Mouse (Mus musculus) embryonic facial prominence, embryonic 14.5 days (tissue): ENCODE data around the gene Kif3a. TPM values are rescaled to one million over a fixed set of nuclear protein-coding genes. Genes with fewer than 3 reads are reported as not detected.

Experiments used
- ATAC-seq: fragments of 200-750 bp; cut with Nextera tagmentation; 2 replicates; pipeline ENCODE4 v1.8.0; 2017; ENCODE audit warnings: low read depth, moderate number of reproducible peaks, moderate TSS enrichment
- DNase-seq: peaks from one replicate; pipeline ENCODE4 v3.0.0-alpha.2; 2015; ENCODE audit warnings: low spot score
- H3K27ac ChIP-seq: fragments of 300-500 bp; sonication (generic); replicated peaks from 2 replicates; pipeline ENCODE4 v1.5.1; 2014; ENCODE audit warnings: low read depth, mild to moderate bottlenecking, low read length, moderate library complexity
- H3K27me3 ChIP-seq: fragments of 300-500 bp; sonication (generic); replicated peaks from 2 replicates; pipeline ENCODE4 v1.6.1; 2014; ENCODE audit warnings: low read length; ENCODE audit not compliant: control insufficient read depth, insufficient read depth
- H3K36me3 ChIP-seq: fragments of 300-500 bp; sonication (generic); 2 replicates; pipeline ENCODE4 v1.6.1; 2014; ENCODE audit warnings: low read length, mixed read lengths; ENCODE audit not compliant: control insufficient read depth, insufficient read depth
- H3K4me1 ChIP-seq: fragments of 300-500 bp; sonication (generic); 2 replicates; pipeline ENCODE4 v1.6.1; 2014; ENCODE audit warnings: antibody characterized with exemption, low read length; ENCODE audit not compliant: control insufficient read depth, insufficient read depth
- H3K4me2 ChIP-seq: fragments of 300-500 bp; sonication (generic); 2 replicates; pipeline ENCODE4 v1.6.1; 2014; ENCODE audit warnings: low read depth, mild to moderate bottlenecking, low read length, moderate library complexity, mixed read lengths
- H3K4me3 ChIP-seq: fragments of 300-500 bp; sonication (generic); 2 replicates; pipeline ENCODE4 v1.5.1; 2014; ENCODE audit warnings: low read depth, mild to moderate bottlenecking, low read length
- H3K9ac ChIP-seq: fragments of 300-500 bp; sonication (generic); 2 replicates; pipeline ENCODE4 v1.6.1; 2014; ENCODE audit warnings: low read depth, mild to moderate bottlenecking, low read length, moderate library complexity, mixed read lengths
- H3K9me3 ChIP-seq: fragments of 300-500 bp; sonication (generic); 2 replicates; pipeline ENCODE4 v1.6.1; 2016; ENCODE audit warnings: low read length; ENCODE audit not compliant: control insufficient read depth
- WGBS: fragments of 180-500 bp; shearing (Covaris S2); extraction: QIAGEN DNeasy Blood & Tissue Kit; methylation state at CpG from one replicate; pipeline ENCODE4 v1.1.7; 2014; 5-methylcytosine and 5-hydroxymethylcytosine counted together
- polyA plus RNA-seq: library from polyadenylated mRNA; unstranded; fragments of >200 nt; fragmentation: Nextera tagmentation; extraction: Ambion mirVana; gene quantifications from 2 replicates; pipeline ENCODE4 v1.2.1, GENCODE M21; 2014

Kif3a gene
- polyA plus RNA-seq, 1 experiment from 2014 or later = 77.0 TPM

DNA sequence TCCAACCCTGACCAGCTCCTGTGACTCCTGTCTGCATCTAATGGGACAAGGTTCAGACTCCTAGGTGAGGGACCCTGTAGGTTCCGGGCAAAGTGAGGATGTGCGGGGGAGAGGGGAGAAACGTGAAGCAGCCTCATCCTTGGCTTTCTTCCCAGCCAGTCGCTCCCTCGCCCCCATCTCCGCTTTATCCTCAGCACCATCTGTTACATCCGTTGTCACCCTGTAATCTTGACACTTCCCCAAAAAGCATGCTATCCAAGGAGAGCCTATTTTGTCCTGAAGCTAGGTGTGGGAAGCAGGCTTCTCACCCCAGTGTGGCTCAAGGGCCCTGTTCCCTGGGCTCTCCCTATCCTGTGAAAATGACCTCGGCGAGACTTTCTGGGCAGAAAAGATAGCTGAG, 44.2 kb upstream of the Kif3a start:
- Histone ChIP-seq H3K9me3 (no peaks in the 10 kb centered on the region), H3K4me3 (no peak overlapping the region), H3K36me3 (no peaks in the 10 kb centered on the region), H3K27me3 (no peaks in the 10 kb centered on the region), H3K9ac (no peak overlapping the region), H3K27ac (no peak overlapping the region), H3K4me2 (no peak overlapping the region), H3K4me1 (peaks cover 27% of the 10 kb centered on the region)
- ATAC-seq (no peak), DNase-seq (no peak)
- 52% methylated on average over 9 of the region's 9 CpGs for WGBS

DNA sequence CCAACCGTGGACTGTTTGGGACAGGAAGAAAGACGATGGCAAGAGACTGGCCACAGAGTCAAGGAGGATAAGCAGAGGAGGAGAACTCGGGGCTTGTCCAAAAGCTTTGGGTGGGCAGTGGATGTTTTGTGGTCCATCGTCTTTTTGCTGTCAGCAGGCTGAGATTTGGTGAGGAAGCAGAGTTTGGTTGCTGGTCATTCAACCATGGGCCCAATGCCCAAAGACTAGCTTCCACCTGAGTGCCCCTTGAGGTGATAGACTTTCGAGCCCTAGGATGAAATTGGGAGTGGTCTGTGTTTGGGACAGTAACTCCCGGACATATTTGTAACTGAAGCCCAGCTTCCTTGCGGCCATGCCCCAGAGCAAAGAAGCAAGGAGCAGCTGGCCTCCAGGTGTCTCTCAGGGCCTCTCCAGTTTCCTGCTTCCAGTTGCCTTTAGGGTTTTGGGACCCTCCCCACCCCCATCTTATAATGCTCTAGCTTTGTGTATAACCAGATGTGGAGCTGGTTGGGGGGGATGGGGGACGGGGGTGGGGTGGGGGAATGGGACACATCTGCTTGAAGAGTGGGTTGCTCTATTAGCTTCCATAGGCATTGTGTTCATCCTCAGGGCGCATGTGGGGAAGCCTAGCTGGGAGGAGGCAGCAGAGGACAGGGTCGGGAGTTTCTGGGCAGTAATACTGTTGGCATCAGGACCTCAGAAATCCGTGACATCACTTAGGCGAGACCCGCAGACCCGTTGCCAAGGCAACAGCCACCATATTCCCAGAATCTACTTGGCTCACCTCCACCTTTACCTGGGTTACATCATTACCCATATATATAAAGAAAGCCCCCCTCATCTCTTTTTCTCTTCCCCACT, 43.4 kb upstream of the Kif3a start:
- H3K4me2 ChIP-seq = no peak overlapping the region
- peaks cover 30% of the 10 kb centered on the region for H3K4me1 ChIP-seq
- no peaks in the 10 kb centered on the region for H3K36me3 ChIP-seq
- no peak overlapping the region for H3K9ac ChIP-seq
- no peaks in the 10 kb centered on the region for H3K9me3 ChIP-seq
- no peaks in the 10 kb centered on the region for H3K27me3 ChIP-seq
- DNase-seq (peak; percentile 43), ATAC-seq (no peak)
- H3K27ac ChIP-seq = no peak overlapping the region
- 63% methylated on average over 13 of the region's 14 CpGs for WGBS
- H3K4me3 ChIP-seq = no peak overlapping the region

GRCm38 (mm10) chr11:53524905-53525304, 42.3 kb upstream of the Kif3a start:
- 80% methylated on average over 6 of the region's 6 CpGs for WGBS
- no peaks in the 10 kb centered on the region for H3K9me3 ChIP-seq
- peaks cover 26% of the 10 kb centered on the region for H3K4me1 ChIP-seq
- H3K4me2 ChIP-seq = no peak overlapping the region
- H3K27me3 ChIP-seq = no peaks in the 10 kb centered on the region
- ATAC-seq = no peak
- no peak overlapping the region for H3K4me3 ChIP-seq
- no peak for DNase-seq
- no peak overlapping the region for H3K27ac ChIP-seq
- H3K9ac ChIP-seq = no peak overlapping the region
- no peaks in the 10 kb centered on the region for H3K36me3 ChIP-seq

GRCm38 (mm10) chr11:53525461-53525860, 41.7 kb upstream of the Kif3a start:
- Histone ChIP-seq H3K27me3 (no peaks in the 10 kb centered on the region), H3K4me1 (peaks cover 28% of the 10 kb centered on the region), H3K4me3 (no peak overlapping the region), H3K9me3 (no peaks in the 10 kb centered on the region), H3K4me2 (no peak overlapping the region), H3K27ac (no peak overlapping the region), H3K9ac (no peak overlapping the region), H3K36me3 (no peaks in the 10 kb centered on the region)
- DNase-seq (peak; percentile 21), ATAC-seq (no peak)
- 37% methylated on average over 4 of the region's 4 CpGs for WGBS

DNA sequence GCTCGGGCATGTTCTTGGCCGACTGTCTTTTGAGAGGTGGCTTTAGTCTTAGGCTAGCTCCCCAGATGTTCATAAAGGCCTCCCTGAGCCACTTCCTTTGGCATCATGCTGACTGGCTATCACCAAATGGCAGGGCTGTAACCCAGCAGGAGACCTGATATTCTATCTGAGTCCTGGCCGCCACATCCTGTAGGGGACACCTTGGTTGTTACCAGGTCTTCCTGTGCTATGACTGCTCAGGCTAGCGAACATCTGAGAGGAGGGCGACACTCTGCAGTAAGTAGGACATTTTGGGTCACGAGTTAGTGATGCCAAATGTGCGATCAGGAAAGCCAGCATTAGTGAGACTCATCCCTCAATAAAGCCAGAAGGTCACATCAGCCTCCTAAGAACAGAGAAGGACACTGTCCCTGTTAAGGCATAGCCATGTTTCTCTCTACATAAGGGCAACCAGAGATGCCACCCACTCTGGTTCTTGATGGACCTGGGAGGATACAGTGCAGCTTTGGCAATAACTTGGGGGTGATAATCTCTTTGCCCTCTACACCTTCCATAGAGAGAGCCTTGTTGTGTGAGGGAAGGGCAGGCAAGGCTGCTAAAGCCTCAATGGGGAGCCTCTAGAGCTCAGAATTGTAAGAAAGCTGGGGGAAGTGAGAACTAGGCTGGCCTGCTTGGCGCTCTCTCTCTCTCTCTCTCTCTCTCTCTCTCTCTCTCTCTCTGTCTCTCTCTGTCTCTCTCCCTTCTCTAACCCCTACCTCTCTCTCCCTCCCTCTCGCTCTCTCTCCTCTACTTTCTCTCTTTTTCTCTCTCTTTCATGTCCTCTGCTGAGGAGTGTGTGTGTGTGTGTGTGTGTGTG, 38.6 kb upstream of the Kif3a start:
- WGBS = 76% methylated on average over 9 of the region's 9 CpGs
- Histone ChIP-seq H3K4me2 (no peak overlapping the region), H3K27ac (no peak overlapping the region), H3K4me1 (peaks cover 15% of the 10 kb centered on the region), H3K9me3 (no peaks in the 10 kb centered on the region), H3K36me3 (peaks cover 9% of the 10 kb centered on the region), H3K9ac (no peak overlapping the region), H3K27me3 (no peaks in the 10 kb centered on the region), H3K4me3 (no peak overlapping the region)
- DNase-seq (no peak), ATAC-seq (no peak)

GRCm38 (mm10) chr11:53529253-53529557, 38.0 kb upstream of the Kif3a start:
- WGBS = 54% methylated on average over 6 of the region's 6 CpGs

DNA sequence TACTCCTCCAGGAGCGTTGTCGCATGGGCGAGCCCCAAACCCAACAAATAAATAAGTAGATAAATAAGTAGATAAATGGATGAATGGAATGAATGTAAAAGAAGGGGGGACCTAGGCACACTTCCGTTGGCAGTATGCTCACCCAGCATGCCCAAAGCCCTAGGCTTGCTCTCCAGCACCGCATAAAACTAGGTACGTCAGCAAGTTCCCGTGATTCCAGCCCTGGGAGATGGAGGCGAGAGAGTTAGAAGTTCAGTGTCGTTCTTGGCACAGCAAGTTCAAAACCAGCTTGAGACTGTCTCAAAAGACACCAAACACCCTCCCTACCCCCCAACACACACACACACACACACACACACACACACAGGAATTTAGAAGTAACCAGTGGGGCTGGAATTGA, 37.2 kb upstream of the Kif3a start:
- 74% methylated on average over 9 of the region's 9 CpGs for WGBS
- H3K9ac ChIP-seq = no peak overlapping the region

More at GRCm38 (mm10) chr11:53529253-53529557, 38.0 kb upstream of the Kif3a start:
- DNase-seq (peak; percentile 67), ATAC-seq (no peak; the same call in 1 of the 2 replicates)
- no peaks in the 10 kb centered on the region for H3K27me3 ChIP-seq
- H3K9me3 ChIP-seq = no peaks in the 10 kb centered on the region
- peaks cover 14% of the 10 kb centered on the region for H3K36me3 ChIP-seq
- H3K4me1 ChIP-seq = peaks cover 11% of the 10 kb centered on the region; the same call in 1 of the 2 replicates
- no peak overlapping the region for H3K27ac ChIP-seq
- H3K4me2 ChIP-seq = no peak overlapping the region
- H3K4me3 ChIP-seq = no peak overlapping the region
- H3K9ac ChIP-seq = no peak overlapping the region

GRCm38 (mm10) chr11:53531578-53532230, 35.5 kb upstream of the Kif3a start:
- H3K4me2 ChIP-seq = no peak overlapping the region
- no peaks in the 10 kb centered on the region for H3K27me3 ChIP-seq
- WGBS = 88% methylated on average over 10 of the region's 10 CpGs
- H3K4me1 ChIP-seq = peaks cover 7% of the 10 kb centered on the region; the same call in 1 of the 2 replicates
- ATAC-seq (no peak), DNase-seq (no peak)
- H3K9ac ChIP-seq = no peak overlapping the region
- H3K9me3 ChIP-seq = no peaks in the 10 kb centered on the region
- H3K4me3 ChIP-seq = no peak overlapping the region
- no peak overlapping the region for H3K27ac ChIP-seq
- peaks cover 39% of the 10 kb centered on the region for H3K36me3 ChIP-seq

More for the DNA sequence above, 37.2 kb upstream of the Kif3a start:
- Histone ChIP-seq H3K4me1 (peaks cover 11% of the 10 kb centered on the region; the same call in 1 of the 2 replicates), H3K4me3 (no peak overlapping the region), H3K9me3 (no peaks in the 10 kb centered on the region), H3K36me3 (peaks cover 22% of the 10 kb centered on the region), H3K27me3 (no peaks in the 10 kb centered on the region), H3K27ac (no peak overlapping the region), H3K4me2 (no peak overlapping the region)
- DNase-seq (no peak), ATAC-seq (no peak)
